Mouse (Mus musculus) ES-E14 (cell line): ENCODE data around the gene Gm13199.

Experiments used
- CHD2 ChIP-seq: IDR thresholded peaks from 2 replicates; pipeline ENCODE4 v1.6.1; 2014; ENCODE audit warnings: mild to moderate bottlenecking, low read depth, low read length, inconsistent platforms
- MAFK ChIP-seq: IDR thresholded peaks from 2 replicates; pipeline ENCODE4 v1.6.1; 2014; ENCODE audit warnings: mild to moderate bottlenecking, low read depth, low read length, inconsistent platforms; ENCODE audit not compliant: insufficient read depth

GRCm38 (mm10) chr2:5851866-5852265, 10.9 kb downstream of the Gm13199 start:
- TF ChIP-seq CHD2 = no peak
- no peak for TF ChIP-seq MAFK
